Mouse (Mus musculus): Measurements from ENCODE around the gene Ass1.

Gene Ass1

DNA sequence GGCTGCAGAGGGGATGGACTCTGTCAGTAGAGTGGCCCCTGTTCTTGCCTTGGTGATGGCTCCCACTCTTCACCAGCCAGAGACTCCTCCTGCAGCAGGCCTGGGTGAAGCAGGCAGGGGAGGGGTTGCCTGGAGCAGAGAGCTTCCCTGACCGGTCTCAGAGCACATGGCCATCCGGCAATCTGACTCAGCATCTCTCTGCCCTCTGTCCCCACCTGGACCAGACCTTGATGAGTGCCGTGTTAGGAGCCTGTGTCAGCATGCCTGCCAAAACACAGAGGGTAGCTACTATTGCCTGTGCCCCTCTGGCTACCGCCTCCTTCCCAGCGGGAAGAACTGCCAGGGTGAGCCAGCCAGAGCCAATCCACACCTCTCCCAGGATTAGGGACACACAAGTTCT, 11.5 kb upstream of the Ass1 start:
- intact Hi-C loops (cut with DNase I): no loop called here

DNA sequence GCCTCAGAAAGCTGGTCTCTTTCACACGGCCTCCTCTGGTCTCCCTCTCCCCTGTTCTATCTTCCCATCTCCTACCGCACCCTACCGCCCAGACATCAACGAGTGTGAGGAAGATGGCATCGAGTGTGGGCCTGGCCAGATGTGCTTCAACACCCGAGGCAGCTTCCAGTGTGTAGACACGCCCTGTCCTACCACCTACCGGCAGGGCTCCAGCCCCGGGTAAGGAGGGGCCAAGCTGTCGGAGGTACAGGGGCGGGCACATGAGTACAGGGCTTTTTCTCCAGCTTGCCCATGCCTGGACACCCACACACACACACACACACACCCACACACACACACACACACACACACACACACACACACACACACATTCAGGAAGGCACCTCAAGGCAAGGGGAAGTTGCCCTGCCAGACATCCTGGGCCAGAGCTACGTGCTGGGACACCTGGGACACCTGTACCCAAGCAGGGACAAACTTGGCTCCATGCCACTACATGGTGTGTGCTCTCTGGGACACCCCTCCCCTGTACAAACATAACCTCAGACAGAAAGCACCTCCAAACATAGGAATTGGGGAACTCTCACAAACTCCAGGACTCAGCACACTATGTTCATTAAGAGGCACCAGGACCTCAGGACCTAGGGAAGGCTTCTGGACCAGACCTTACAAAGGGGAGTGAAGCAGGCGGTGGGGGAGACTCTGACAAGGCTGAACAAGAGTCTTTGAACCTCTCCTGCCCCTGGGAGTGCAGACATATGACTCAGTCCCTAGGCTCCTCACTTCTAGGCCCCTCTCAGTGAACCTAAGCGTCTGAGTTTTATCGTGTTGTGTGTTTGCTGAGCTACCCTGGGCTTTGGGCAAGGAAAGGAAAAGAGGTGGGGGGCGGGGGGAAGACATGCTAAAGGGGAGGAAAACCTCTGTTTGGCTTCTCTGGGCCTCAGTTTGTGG, 10.7 kb upstream of the Ass1 start:
- intact Hi-C loops (cut with DNase I): no loop called here

DNA sequence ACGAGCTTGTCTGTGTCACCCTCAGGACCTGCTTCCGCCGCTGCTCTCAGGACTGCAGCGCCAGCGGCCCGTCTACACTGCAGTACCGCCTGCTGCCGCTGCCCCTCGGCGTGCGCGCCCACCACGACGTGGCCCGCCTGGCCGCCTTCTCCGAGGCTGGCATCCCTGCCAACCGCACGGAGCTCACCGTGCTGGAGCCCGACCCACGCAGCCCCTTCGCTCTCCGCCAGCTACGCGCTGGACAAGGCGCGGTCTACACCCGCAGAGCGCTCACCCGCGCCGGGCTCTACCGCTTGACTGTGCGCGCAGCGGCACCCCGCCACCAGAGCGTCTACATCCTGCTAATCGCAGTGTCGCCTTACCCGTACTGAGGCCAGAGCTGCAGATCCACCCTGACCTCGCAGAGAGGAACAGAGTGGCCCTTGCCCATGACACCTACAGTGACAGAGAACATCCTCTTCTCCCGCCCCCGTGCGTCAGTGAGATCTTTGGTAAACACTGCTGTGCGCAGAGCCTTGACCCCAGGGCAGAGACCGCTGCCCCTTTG, 9.9 kb upstream of the Ass1 start:
- intact Hi-C loops (cut with DNase I): no loop called here

DNA sequence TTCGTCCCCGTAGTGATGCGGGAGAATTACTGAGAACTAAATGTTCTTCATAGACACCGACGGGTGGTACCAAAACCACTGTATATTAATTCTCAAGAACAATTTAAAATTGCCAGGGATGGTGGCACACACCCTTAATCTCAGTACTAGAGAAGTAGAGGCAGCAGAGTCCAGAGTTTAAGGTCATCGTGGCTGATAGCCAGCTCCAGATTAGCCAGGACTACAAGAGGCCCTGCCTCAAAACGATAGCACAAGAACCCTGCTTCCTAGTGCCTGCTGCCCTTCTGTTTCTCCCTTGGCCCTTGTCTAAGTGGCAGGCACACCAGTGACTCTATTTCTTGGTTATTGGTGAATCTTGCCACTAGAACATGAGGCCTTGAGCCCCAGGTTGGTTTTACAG, 9.1 kb upstream of the Ass1 start:
- intact Hi-C loops (cut with DNase I): no loop called here

DNA sequence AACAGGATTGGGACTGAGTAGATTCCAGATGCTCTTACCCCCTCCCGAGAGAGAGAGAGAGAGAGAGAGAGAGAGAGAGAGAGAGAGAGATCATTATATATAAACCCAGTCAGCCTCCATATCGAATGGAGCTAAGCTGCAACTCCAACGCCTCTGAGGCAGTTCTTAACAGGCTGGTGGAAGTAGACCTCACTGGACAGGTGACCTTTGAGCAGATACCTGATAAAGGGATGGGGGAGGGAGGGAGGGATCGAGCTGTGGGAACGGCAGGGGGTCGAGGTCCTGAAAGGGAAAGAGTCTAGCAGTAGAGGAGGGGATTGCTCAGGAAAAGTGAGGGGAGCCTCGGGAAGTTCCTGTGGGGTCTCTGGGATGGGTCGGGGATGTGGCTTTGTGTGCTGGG, 8.0 kb upstream of the Ass1 start:
- intact Hi-C loops (cut with DNase I): no loop called here

DNA sequence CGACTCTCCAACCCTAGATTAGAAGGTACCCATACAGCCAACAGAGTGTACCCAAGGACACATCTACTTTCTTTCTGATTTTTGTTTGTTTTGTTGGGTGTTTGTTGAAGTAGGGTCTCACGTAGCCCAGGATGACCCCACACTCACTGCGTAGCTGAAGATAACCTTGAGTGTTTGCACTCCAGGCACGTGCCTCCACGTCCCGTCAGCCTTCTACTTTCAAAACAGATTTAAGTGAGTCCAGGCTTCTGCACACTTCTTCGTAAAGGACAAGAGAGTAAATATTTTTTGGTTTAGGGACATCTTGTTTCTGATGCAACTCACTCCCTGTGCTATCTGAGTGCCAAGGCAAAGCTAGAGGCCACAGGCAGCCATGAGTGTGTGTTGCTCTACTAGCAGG, 6.8 kb upstream of the Ass1 start:
- intact Hi-C loops (cut with DNase I): no loop called here

DNA sequence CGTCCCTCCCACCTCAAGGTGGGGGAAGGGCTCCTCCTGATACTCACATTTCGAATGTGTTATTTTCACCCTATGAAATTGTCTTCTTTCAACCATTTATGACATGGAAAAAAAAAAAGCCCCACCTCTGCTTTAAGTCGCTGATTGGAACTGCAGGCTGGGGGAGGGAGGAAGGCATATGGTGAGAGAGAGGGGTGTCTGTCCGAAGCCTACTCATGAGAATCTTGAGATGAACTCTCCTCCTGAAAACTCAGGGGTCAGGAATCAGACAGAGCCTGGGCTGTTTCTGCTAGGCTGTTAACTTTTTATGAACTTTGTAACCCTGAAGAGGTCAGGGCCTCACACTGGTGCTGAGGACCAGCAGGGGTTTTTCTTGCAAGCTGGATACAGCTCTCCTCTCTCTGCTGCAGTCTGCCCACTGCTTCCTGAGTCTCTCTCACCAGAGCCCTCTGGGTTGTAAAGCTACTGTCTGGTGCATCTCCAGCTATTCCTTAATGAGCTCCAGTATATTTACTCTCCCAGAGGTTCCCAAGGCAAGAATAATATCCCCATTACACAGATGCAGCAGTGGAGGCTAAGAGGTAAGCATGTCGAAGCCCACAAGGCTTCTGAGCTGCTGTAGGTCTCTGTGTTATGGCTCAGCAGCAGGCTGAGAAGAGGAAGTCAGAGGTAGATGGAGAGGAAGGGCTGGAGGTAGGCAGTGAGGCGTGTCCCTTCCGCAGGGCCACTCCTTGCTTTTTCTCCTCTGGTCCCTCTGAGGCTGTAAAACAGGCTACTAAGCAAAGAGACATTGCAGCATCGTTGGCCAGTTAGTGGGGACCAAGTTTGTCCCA, 6.1 kb upstream of the Ass1 start:
- intact Hi-C loops (cut with DNase I): no loop called here

DNA sequence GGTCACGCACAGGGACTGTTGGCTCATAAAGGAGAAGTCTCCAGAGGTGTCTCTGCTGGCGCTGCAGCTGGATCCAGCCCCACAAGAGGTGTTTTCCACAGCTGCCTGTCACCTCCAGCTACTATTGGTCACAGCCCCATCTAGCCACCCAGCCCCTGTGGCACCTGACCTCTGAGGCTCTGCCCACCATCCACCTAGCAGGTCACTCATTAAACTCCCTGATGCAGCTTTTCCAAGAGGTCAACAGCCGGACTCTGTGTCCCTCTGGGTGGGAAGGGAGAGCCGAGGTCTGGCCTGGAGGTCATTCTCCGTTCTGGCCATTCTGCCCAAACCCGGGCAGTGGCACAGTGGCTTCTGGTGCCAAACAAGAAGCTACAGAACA, 5.5 kb upstream of the Ass1 start:
- intact Hi-C loops (cut with DNase I): no loop called here

DNA sequence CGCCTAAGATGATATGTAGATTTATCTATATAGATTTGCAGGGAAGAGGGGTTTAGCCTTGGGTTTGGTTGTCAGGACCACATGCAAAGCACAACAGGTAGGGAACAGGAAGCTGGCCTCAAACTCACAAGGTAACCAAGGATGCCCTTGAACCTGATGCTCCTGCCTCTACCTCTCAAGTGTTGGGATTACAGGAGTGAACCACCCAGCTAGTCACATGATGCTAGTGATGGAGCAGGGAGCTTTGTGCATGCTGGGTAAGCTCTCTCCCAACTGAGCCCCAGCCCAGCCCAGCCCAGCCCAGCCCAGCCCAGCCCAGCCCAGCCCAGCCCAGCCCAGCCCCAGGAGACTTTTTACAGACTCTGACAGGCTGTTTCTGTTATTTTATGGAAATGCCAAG, 2.5 kb upstream of the Ass1 start:
- intact Hi-C loops (cut with DNase I): no loop called here

DNA sequence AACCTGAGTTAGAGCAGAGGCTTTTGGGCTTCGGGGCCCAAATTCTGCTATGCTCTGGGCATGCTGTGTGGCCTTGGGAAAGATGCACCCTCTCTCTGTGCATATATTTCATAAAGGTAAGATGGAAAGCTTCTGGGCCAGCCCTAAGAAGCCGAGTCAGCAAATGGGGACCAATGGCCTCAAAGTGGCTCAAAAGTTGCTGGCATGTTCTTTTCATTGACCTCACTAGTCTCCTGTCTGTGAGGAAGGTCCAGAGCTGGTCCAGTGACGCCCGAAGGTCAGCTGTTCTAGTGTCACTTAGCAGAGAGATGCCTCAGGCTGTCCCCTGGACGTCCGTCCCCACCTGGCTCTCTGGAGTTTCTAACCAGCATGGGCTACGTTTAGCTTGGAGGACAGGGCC, 1.1 kb upstream of the Ass1 start:
- intact Hi-C loops (cut with DNase I): no loop called here

DNA sequence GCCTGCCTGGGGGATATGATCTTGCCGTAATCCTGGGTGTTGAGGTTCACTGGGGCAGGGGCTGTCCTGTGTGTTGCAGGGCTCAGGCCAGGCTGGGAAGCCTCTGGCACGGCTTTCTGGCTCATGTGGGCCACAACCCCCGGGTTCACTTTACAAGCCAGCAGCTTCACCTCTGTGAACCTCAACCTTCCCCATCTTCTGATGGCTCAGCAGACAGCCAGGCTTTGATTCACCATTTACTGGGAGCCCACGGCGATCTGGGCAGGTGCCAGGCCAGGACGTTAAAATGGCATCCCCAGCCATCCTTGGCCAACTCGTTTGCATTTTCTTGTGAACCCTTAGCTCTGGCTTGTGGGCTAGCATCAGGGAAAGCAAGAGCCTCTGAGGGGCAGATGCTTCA, 527 bp upstream of the Ass1 start:
- intact Hi-C loops (cut with DNase I): no loop called here

DNA sequence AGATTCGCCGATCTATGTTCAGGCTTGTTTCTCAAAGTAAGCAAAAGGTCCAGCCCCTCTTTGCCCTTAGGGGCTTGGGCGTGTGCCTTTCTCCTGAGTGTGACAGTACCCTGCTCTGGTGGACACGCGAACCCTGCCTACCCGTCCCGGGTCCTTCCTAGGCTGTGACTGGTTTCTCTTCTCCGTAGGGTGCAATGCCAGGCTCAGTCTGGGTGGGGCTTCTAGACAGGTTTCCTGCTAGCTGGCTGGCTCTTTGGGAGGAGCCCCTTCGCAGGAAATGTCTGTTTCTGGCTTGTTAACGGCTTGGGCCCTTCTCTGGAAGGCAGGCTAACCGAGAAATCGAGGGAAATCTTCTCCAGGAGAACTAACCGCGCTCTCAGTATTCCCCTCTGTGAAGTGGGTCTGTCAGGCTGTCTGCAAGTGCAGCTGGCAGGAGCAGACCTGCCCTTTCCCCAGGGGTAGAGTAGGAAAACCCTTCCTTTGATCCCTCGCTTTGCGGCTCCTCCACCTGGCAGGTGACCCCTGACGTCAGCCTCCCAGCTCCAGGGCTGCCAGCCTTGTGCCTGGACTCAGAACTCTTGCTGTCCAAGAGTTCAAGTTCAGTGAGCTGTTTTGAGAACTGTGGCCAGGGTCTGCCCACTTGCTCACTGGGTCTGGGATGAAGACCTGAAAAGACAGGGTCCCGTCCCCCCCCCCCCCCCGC, 827 bp downstream of the Ass1 start:
- intact Hi-C loops (cut with DNase I): no loop called here

DNA sequence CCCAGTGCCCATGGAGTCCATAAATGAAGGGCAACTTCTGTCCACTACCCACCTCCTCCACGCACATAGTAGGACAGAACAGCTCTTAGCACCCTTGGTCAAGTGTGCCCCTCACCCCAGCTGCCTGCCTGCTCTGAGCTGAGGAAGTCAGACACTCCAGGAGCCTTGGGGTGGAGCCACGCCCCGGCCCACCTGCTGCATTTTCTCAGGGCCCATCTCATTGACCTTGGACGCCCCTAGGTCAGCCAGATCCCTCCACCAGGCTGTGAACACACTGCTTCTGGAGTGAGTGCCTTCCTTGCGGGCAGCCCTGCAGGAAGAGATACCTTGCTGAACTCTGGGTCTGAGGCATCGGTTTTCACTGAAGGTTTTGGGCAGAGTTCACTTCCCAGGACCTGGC, 1.6 kb downstream of the Ass1 start:
- intact Hi-C loops (cut with DNase I): loop anchor here (2.0 kb wide), 1 partner anchor 37 kb away; no protein-coding TSS in a partner anchor

DNA sequence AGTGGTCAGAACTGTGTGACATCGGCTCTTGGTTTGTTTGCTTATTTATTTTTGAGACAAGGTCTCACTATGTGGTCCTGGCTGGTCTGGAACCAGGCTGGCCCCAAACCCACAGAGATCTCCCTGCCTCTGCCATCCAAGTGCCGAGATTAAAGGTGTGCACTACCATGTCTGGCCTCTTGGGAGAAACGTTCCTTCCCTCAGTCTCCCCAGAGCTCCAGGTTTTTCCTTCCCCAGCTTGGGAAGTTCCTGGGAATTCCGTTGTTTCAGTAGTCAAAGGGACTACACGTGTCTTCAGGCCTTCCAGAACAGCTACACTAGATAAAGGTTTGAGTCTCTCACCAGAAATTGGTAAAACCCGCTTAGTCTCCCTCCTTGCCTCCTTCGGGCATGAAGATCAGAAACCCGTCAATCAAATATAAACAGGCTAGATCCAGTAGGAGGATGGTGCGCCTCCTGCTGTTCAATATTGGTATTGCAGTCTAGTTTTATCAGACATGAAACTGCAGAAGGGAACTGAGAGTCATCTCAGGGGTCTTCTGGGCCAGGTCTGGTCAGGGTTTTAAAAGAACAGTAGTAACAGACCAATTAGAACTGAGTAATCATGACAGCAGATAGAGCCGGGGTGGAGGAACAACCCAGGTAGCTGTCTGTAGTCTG, 2.5 kb downstream of the Ass1 start:
- intact Hi-C loops (cut with DNase I): loop anchor here (2.0 kb wide), 1 partner anchor 38 kb away; no protein-coding TSS in a partner anchor

DNA sequence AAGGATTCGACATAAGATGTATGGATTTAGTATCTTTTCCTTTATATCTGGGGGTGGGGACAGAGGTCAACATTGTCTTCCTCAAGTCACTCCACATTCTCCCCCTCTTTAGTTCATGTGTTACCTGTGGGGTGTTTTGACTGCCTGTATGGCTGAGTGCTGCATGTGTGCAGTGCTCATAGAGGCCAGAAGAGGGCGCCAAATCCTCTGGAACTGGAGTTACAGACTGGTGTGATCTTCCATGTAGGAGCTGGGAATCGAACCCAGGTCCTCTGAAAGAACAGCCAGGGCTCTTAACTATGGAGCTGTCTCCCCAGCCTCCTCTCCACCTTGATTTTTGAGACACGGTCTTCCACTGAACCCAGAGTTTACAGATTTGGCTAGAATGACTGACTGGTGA, 3.9 kb downstream of the Ass1 start:
- intact Hi-C loops (cut with DNase I): loop anchor here (2.0 kb wide), 1 partner anchor 39 kb away; no protein-coding TSS in a partner anchor

DNA sequence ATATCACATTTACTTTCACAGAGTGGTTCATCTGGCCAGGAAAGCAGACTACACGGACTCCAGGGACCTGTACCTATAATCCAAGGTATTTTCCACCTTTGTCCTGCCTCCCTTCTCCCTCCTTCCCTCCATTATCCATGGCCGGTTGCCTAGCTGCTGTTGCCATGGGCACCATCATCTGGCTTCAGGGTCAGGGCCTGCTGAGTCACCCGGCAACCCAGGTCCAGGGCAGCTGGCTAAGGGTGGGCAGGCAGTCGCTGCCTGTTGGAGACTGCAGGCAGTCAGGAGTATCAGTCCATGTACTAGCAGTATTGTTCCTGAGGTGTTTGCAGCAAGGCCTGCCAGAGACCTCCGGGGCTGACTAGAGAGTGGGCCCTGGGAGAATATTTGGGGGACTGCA, 4.7 kb downstream of the Ass1 start:
- intact Hi-C loops (cut with DNase I): no loop called here

DNA sequence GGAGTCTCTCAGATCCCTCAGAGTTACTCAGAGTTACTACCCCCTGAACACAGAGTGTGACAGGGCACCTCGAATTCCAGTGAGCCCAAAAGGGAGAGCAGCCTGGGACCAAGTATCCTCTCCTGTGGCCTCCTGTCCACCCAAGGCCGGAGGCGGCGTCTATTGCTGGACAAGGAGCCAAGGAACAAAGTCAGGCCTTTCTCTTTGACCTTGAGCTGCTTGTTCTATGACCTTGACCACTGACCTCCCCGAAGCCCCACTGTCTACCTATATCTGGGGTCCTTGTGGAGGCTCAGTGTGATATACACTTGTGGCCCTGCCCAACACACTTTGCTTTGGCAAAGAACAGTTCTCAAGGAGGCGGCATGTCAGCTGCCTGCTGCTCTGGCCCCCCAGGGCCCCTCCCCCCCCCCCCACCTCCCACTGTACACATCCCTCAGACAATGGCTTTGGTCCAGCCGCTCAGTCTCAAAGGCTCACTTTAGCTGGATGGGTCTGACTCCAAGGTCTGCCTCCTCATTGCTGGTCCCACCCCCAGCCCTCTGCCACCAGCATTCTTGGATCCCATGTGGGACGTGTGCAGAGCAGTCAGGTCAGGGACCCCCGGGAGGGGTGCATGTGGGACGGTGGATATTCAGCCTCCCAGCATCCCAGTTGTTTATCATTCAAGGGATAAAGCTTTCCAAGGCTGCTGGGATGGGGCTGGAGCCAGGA, 6.3 kb downstream of the Ass1 start:
- intact Hi-C loops (cut with DNase I): no loop called here

DNA sequence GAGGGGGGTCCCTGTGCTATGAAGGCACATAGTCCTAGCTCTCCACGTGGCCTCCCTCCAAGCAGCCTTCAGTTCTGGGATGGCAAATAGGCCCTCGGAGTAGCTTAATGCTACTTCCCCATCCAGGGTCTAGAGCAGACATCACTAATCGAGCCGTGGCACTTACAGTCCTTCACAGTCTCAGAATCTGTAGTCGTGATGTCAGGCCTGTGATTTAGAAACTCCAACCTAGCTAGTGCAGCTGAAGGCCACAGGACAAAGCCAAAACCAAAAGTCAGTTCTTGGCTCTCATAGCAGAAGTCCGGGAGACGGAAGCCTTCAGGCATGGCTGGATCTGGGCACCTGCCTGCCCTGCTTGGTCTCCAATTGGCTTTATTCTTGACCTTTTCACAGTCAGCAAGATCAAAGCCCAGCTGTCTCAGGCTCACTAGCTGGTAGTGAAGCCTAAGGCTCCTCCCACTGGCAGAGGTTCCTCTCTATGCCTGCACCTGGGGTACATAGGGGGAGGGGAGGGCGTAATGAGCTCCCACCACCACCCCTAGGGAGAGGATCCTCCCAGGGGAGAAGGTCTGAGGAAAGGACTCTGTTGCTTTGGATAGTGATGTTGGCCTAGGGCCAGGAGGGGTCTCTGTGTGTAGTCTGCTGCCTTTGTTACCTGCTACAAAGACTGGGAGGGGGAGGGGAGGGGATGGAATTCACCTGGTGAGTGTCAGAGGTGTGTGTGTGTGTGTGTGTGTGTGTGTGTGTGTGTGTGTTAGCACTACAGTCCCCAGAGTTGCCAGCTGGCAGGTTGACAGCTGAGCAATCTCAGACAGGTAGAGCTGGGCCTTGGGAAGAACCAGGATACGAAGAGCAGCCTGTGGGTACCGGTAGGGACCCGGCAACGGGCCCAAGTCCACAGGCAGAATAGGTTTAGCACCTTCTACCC, 7.5 kb downstream of the Ass1 start:
- intact Hi-C loops (cut with DNase I): no loop called here
